Mouse (Mus musculus) testis, adult 2 months (tissue): ENCODE measurements at regions not wholly inside any gene's neighbourhood (a gene's known extent, or its start where the extent isn't known, plus 50 kb on each side); places are given as distances from the start of the nearest gene placed in this dataset.
A peak's percentile ranks its signal among the peaks of the same experiment; 100 is the strongest.

Source experiments
- H3K27ac ChIP-seq: fragments of 200-500 bp; 2 replicates; pipeline ENCODE4 v1.5.1; 2012; ENCODE audit warnings: low read depth, low read length; ENCODE audit not compliant: control insufficient read depth, insufficient read depth
- H3K27me3 ChIP-seq: fragments of 200-500 bp; 2 replicates; pipeline ENCODE4 v1.6.1; 2012; ENCODE audit warnings: mild to moderate bottlenecking, low read length, moderate library complexity; ENCODE audit not compliant: control insufficient read depth, insufficient read depth
- H3K36me3 ChIP-seq: fragments of 200-500 bp; 2 replicates; pipeline ENCODE4 v1.6.1; 2012; ENCODE audit warnings: mild to moderate bottlenecking, low read length; ENCODE audit not compliant: control insufficient read depth, insufficient read depth
- H3K4me1 ChIP-seq: fragments of 200-500 bp; 2 replicates; pipeline ENCODE4 v1.6.1; 2012; ENCODE audit warnings: low read length; ENCODE audit not compliant: control insufficient read depth, insufficient read depth
- H3K4me3 ChIP-seq: fragments of 200-500 bp; 2 replicates; pipeline ENCODE4 v1.5.1; 2012; ENCODE audit warnings: low read depth, mild to moderate bottlenecking, low read length, moderate library complexity, mixed read lengths; ENCODE audit not compliant: control insufficient read depth
- CTCF ChIP-seq: fragments of 200-500 bp; IDR thresholded peaks from 2 replicates; pipeline ENCODE4 v1.5.1; 2012; ENCODE audit warnings: low read depth, mild to moderate bottlenecking, inconsistent platforms, low read length, moderate library complexity; ENCODE audit not compliant: control insufficient read depth, insufficient read depth, insufficient replicate concordance
- POLR2A ChIP-seq: fragments of 200-500 bp; IDR thresholded peaks from 2 replicates; pipeline ENCODE4 v1.6.1; 2012; ENCODE audit warnings: low read depth, mild to moderate bottlenecking, inconsistent platforms, low read length, moderate library complexity; ENCODE audit not compliant: control insufficient read depth

DNA sequence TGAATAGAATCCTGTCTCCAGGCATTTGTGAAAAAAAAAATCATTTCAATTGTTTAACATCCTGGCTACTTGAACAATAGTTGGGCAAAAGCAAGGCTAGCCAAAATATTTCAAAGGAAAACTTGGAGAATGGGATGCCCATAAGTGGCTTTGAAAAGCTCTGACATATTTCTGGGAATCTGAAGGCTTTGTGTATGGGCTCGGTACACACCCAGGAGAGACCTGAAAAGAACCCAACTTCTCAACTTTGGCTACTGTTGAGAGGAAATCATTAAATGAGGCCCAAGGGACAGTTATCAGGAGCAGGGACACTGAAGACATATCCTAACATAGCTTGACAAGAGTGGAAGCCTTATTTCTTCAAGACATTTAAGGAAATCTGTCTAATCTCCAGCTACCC, 179.0 kb downstream of the Cxcl12 start:
- H3K4me1 ChIP-seq, result no peaks in the 10 kb centered on the region
- H3K36me3 ChIP-seq, result no peaks in the 10 kb centered on the region
- TF ChIP-seq CTCF (no peak), POLR2A (no peak)
- H3K4me3 ChIP-seq, result no peak overlapping the region
- H3K27ac ChIP-seq, result no peak overlapping the region
- H3K27me3 ChIP-seq, result no peaks in the 10 kb centered on the region

DNA sequence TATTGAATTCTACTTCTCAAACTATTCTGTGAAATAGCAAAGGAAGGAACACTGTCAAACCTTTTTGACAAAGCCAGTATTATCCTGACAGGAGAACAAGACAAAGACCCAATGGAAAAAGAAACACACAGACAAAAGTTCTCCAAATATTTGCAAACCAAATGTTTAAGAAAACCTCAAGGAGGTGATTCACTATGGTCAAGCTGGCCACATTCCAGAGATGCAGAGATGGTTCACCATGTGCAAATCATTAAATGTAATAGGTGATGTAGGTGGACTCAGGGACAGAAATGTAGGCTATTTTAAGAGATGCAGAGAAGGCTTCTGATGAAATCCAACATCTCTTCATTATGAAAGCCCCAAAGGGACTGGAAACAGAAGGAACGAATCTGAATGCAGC, 183.5 kb downstream of the Cxcl12 start:
- no peaks in the 10 kb centered on the region for H3K36me3 ChIP-seq
- no peak for TF ChIP-seq POLR2A
- no peak for TF ChIP-seq CTCF
- H3K4me1 ChIP-seq, result no peaks in the 10 kb centered on the region
- H3K27me3 ChIP-seq, result no peaks in the 10 kb centered on the region
- no peak overlapping the region for H3K27ac ChIP-seq
- H3K4me3 ChIP-seq, result no peak overlapping the region

DNA sequence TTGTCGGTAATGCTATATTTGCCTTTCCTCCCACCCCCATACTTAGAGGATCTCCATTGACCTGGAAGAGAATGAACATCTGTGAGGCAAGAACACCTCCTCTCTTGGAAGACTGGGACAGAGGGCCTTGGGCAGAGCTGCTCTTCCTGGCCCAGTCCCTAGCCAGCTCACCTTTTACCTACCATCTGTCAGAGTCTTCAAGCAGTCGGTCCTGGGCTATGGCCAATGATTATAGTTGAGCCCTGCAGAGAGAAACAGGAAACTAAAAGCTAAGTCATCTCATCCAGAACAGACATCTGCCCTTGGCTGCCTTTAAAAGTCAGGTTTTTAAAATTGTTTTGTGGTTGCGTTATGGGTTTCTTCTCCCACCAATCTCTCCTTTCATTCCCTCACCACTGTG, 184.8 kb downstream of the Cxcl12 start:
- Histone ChIP-seq H3K4me3 (no peak overlapping the region), H3K27ac (no peak overlapping the region), H3K4me1 (no peaks in the 10 kb centered on the region), H3K27me3 (no peaks in the 10 kb centered on the region), H3K36me3 (no peaks in the 10 kb centered on the region)
- TF ChIP-seq POLR2A (no peak), CTCF (no peak)

- H3K27ac ChIP-seq, result no peak overlapping the region
- TF ChIP-seq POLR2A (no peak), CTCF (no peak)
Observed at GRCm38 (mm10) chr6:117356101-117356500, 187.8 kb downstream of the Cxcl12 start.

GRCm38 (mm10) chr6:117359401-117359800, 191.1 kb downstream of the Cxcl12 start:
- no peak overlapping the region for H3K4me3 ChIP-seq
- no peak overlapping the region for H3K27ac ChIP-seq
- H3K4me1 ChIP-seq, result no peaks in the 10 kb centered on the region
- no peak for TF ChIP-seq POLR2A
- no peak for TF ChIP-seq CTCF
- H3K36me3 ChIP-seq, result no peaks in the 10 kb centered on the region
- H3K27me3 ChIP-seq, result no peaks in the 10 kb centered on the region

More at GRCm38 (mm10) chr6:117356101-117356500, 187.8 kb downstream of the Cxcl12 start:
- H3K27me3 ChIP-seq, result no peaks in the 10 kb centered on the region
- H3K4me1 ChIP-seq, result no peaks in the 10 kb centered on the region
- H3K4me3 ChIP-seq, result no peak overlapping the region
- no peaks in the 10 kb centered on the region for H3K36me3 ChIP-seq

GRCm38 (mm10) chr6:117366563-117366962, 198.2 kb downstream of the Cxcl12 start:
- Histone ChIP-seq H3K4me1 (no peaks in the 10 kb centered on the region), H3K27me3 (no peaks in the 10 kb centered on the region), H3K27ac (no peak overlapping the region), H3K4me3 (no peak overlapping the region), H3K36me3 (no peaks in the 10 kb centered on the region)
- no peak for TF ChIP-seq POLR2A
- no peak for TF ChIP-seq CTCF

GRCm38 (mm10) chr6:117375989-117376388, 207.7 kb downstream of the Cxcl12 start:
- Histone ChIP-seq H3K36me3 (no peaks in the 10 kb centered on the region), H3K4me1 (no peaks in the 10 kb centered on the region), H3K27ac (no peak overlapping the region), H3K4me3 (no peak overlapping the region), H3K27me3 (no peaks in the 10 kb centered on the region)
- TF ChIP-seq POLR2A (no peak), CTCF (peak; percentile 70; the same call in 1 of the 2 replicates)

DNA sequence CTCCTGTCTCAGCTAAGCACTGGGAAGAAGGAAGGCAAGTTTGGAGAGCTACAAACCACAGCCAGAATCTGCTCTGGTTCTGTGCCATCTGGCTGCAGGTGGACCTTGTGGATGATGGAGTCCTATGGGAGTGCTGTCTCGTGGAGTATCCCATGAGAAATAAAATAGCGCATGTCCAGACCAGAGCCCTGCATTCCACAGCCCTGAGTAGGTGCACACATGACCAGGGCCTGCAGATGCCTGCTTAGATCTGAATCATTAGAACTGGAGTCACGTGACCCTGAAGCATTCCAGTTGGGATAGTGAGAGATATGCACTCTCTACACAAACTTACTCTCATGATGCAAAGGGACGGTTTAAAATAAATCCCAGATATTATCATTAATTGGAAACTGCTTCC, 211.6 kb downstream of the Cxcl12 start:
- no peaks in the 10 kb centered on the region for H3K4me1 ChIP-seq
- no peak overlapping the region for H3K27ac ChIP-seq
- H3K4me3 ChIP-seq, result no peak overlapping the region
- no peaks in the 10 kb centered on the region for H3K27me3 ChIP-seq
- TF ChIP-seq CTCF (no peak), POLR2A (no peak)
- no peaks in the 10 kb centered on the region for H3K36me3 ChIP-seq
